Mouse (Mus musculus) Muller cell, postnatal 12 days (primary cell): ENCODE results near the gene Teddm1b.
A peak's percentile ranks its signal among the peaks of the same experiment; 100 is the strongest.
"Not testable (repeated sequence)": the region's sequence is repeated elsewhere in the genome, so short reads cannot be mapped to it uniquely, and the experiment has no call there.

ENCODE experiments used
- DNase-seq: peaks from one replicate; pipeline ENCODE4 v3.0.0-alpha.2; 2015; ENCODE audit errors: inconsistent ontology term

Teddm1b gene

DNA sequence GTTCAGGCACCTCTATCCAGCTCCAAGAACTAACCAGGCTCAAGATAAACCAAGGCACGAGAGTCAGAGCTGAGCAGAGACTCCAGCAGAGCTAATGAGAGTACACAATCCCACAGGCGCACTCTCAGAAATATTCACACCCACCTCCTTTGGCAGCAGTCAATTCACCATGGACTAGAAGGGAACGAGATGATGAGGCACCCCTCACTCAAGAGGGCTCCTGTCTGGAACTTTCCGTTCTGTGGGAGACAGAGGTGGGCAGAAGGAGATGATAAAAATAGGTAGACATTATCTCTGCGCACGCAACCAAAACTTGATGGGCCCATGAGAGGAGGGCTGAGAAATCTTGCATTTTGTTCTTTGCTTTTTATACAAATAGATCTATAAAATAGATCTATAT, at the start of gene Teddm1b:
Gene Teddm1b, plus strand, starts transcription at position 301 of the 400 bp plus-strand sequence.
- DNase-seq: no peak

DNA sequence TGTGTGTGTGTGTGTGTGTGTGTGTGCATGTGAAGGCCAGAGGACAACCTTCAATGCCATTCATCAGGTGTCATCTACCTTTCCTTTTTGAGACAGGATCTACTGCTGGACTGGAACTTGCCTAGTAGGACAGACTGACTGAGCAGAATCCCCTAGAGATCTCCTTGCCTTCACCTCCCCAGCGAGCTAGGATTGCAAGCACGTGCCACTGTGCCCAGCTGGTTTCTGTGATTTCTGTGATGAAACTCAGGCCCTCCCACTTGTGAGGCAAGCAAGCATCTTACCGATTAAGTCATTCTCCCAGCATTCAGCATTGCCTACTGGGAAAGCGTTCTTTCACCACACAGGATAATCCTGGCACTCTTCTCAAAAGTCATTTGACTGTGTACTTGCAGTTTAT, 43.4 kb upstream of the Teddm1b start:
- DNase-seq: no peak

DNA sequence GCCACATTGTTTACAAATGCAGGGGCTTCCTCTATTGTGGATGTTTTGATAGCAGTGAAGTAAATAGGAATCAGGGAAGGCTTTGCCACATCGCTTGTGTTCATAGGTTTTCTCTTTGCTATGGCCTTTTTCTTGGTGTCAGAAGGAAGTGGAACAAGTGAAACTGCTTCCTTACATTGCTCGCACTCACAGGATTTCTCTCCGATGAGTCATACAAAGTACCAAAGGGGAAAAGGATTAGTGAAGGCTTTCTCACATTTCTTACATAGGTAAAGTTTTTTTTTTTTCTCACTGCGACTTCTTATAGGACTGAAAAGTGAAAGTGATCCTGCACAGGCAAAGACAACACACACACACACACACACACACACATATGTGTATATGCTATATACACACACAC, 38.1 kb upstream of the Teddm1b start:
- DNase-seq: peak; percentile 36

DNA sequence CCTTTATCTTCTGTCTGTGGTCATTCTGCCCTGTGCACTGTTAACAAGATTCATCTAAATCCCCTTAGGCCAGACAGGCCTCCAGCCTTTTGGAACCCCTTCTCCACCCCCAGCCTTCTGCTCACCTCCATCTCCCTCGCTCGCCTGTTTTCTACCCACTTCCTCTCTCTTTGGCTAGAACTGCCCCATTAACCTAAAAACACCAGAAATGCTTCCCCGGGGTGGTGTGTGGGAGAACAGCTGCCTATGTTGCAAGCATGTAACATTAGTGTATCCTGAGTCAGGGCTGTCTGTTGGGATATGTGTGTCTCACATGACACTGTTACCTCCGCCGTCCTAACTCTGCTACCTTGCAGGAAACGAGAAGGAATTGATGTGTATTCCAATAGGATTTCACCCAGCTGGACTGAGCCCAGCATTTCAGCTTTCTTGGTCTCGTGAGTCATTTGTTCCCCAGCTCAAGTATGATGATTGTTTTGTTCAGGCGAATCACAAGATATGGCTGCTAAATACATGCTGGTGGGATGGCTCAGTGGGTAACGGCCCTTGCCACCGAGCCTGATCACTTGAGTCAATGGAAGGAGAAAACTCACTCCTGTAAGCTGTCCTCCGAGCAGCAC, 31.9 kb upstream of the Teddm1b start:
- DNase-seq: peak; percentile 15

GRCm38 (mm10) chr1:153844042-153844441, 30.1 kb upstream of the Teddm1b start, which contains the start of gene Rgsl1:
TSS of gene Rgsl1 (minus strand) at chr1:153844142.
- no peak for DNase-seq

GRCm38 (mm10) chr1:153846420-153846819, 27.7 kb upstream of the Teddm1b start:
- DNase-seq: no peak

DNA sequence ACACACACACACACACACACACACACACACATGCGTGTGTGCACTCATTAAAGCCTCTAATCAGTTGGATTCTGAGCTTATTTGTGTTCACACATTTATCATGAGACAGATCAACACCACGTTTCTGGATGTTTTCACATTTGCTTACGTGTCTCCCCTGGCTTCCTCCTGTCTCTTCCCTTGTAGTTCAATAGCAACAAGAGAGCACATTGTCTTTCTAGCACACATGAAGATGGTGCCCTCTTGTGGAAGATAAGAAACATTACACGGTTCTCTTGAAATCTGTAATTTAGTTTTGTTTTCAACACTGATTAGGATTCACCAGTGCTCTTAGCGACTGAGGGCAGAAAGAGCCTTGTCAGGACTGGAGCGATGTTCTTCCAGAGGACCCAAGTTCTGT, 27.3 kb upstream of the Teddm1b start:
- peak; percentile 66 for DNase-seq

DNA sequence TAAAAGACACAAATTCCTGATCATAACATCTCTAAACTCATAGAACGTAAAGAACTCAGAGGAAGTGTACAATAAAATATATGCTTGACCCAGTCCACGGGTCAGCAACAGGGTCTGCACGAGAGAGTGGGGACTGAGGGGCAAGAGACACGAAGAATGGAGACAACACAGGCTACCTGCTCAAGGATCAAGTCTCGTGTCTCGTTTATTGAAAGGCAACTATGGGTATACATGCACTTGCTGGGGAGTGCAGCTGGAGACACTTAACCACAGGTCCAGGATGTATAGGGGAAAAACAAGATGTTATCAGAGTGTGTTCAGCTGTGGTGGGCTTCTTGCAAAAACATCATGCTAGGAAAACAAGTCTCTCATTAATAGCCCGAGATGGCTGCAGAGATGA, 21.4 kb upstream of the Teddm1b start:
- not testable (repeated sequence) for DNase-seq

- no peak for DNase-seq
These were observed 18.2 kb upstream of the Teddm1b start for GRCm38 (mm10) chr1:153855946-153856345.

- not testable (repeated sequence) for DNase-seq
These were observed 6.2 kb downstream of the Teddm1b start for GRCm38 (mm10) chr1:153880391-153880790.

DNA sequence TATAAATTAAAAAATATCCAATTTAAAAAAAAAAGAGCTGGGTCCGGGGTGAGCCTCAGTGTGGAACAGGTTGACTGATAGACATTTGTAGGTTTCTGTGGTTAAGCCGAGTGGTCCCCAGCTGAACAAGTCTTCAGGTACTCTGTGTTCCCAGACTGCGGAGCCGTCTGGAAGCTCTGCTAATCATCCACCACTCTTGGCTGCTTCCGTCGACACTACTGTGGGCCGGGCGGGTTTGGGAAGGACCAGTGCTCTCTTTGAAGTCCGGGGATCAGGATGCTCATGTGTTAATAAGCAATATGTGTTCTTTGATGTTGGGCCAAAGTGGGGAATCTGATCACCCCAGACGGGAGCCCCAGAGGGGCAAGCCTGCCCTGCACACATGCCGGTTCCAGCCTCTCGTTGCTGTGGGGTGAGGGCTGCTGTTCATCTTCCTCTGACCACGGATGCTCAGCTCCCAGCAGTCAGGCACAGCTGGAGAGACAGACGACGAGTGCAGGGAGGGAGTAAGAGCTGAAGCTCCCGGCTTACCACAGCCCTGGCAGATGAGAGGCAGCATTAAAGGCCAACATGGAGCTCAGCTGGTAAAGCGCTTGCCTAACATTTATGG, 12.0 kb downstream of the Teddm1b start:
- DNase-seq: no peak

DNA sequence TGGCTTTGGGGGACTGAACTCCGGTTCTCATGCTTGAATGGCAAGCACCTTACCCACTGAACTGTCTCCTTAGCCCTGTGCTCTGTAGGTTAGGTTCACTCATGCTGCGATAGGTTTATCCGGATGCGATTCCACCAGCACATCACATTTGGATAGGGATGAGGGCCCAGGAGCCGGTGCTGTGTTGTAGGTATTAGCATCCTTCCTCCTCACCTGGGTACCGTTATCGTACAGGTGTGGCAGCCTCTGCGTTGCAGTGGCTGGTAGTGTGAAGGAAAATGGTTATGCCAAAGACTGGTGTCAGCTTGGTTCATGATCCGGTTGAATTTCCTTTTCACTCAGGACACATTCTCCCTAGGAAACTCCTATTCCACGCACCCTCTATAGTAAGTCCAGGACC, 16.0 kb downstream of the Teddm1b start:
- no peak for DNase-seq

GRCm38 (mm10) chr1:153891442-153891841, 17.3 kb downstream of the Teddm1b start, which contains the start of gene Teddm1a:
TSS of gene Teddm1a (plus strand) at chr1:153891742.
- no peak for DNase-seq

GRCm38 (mm10) chr1:153893746-153894145, 19.6 kb downstream of the Teddm1b start:
- no peak for DNase-seq

- no peak for DNase-seq
These were observed 20.2 kb downstream of the Teddm1b start for GRCm38 (mm10) chr1:153894201-153894893.

DNA sequence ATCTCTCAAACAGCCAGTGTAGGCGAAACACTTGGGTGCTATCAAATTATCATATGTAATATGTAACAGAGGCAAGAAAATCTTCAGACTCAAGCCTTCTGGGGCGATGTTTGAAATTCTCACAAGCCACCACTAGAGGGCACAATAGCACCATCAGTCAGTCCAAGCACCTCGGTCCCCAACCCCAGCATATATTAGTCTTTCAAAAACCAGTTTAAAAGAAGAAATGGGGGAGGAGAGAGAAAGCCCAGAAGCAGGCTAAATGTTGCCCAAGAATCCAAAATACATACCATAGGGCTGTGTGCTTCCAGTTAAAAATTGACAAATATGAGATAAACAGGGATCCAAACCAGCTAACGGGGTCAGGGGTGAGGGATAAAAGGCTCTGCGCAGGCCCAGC, 20.8 kb downstream of the Teddm1b start:
- peak; percentile 57 for DNase-seq

DNA sequence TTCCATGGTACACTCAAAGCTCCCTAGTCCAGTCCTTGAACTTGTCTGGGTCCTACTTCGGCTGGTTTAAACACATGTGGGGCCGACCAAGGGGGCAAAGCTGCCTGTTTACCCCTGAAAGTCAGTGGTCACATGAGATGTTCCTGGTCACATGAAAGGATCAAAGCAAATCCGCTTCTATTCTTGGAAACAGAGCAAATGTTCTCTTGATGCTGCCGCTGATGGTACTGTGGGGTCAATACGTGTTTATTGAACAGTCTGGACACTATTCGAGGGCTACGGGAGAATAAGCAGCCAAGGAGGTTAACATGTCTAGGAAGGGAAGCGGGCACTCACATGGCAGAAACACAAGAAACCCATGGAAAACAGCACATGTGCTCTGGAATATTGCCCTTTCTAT, 23.1 kb downstream of the Teddm1b start:
- no peak for DNase-seq

DNA sequence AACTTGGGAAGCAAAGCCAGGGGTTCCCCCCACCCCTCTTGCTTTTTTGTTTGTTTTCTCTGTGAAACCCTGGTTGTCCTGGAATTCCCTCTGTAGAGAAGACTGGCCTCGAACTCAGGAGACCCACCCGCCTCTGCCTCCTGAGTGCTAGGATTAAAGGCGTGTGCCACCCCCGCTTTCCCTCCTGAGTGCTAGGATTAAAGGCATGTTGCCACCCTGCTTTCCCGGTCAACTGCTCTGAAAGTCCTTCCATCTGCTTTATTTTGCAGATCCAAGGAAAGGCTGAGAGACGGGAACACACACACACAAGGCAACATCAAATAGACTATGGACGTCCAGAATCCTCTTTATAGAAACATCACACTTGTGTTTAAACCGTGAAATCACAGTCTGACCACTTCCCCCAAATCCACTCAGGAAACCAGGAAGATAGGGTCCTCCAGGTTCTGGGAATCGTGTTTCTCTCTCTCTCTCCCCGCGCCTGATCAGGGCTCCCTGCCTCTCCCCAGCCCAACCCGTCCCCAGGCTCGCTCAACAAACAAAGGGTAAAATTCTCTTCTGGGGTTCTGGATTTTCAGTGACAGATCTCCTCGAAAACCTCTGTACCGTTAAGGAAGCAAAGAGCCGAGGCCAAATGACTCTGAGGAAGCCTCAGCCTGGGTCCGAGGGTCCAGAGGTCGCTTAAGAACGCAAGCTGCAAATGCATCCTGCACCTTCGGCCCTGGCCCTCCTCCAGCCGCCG, 25.0 kb downstream of the Teddm1b start:
- DNase-seq: no peak

GRCm38 (mm10) chr1:153899731-153900380, 25.7 kb downstream of the Teddm1b start, which contains the start of the genes Glul and Teddm2:
TSS of gene Glul (plus strand) at chr1:153899944.
TSS of gene Teddm2 (minus strand) at chr1:153900228.
- DNase-seq: peak; percentile 98

DNA sequence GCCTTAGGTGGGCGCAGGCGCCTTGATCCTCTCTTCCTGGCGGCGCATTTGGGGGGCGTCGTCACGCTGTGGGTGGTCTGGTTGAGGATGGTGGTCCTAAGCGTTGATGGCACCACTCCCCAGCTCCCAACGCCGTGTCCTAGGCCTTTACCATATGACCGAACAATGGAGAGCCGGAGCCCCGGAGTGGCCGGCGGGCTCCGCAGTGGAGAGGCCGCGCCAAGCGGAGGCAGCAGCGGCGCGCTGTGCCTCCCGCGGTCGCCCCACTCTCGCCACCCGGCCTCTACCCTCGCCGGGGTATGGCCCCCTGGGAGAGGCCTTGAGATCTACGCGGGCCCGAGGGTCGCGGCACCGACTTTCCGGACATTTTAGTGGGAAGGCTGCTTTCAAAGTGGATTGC, 26.2 kb downstream of the Teddm1b start:
- DNase-seq: peak; percentile 64
